Mouse (Mus musculus) natural killer cell, adult 2 months (primary cell): ENCODE measurements at regions not wholly inside any gene's neighbourhood (a gene's known extent, or its start where the extent isn't known, plus 50 kb on each side); places are given as distances from the start of the nearest gene placed in this dataset.

Experiments used
- DNase-seq, 2 experiments: peaks; one replicate each; pipeline ENCODE4 v3.0.0; 2022; ENCODE audit warnings: low spot score in 2 of 2

GRCm38 (mm10) chr12:92292460-92293340 is 443.7 kb upstream of the Sel1l start:
- DNase-seq = no peak

GRCm38 (mm10) chr12:92291490-92291889 is 442.5 kb upstream of the Sel1l start:
- no peak for DNase-seq

GRCm38 (mm10) chr12:92285511-92285910 is 436.6 kb upstream of the Sel1l start:
- no peak for DNase-seq

GRCm38 (mm10) chr12:92280470-92280869 is 431.5 kb upstream of the Sel1l start:
- DNase-seq = no peak

- no peak for DNase-seq
These were observed 403.0 kb upstream of the Sel1l start for GRCm38 (mm10) chr12:92251962-92252361.

GRCm38 (mm10) chr12:92246790-92247451 is 398.0 kb upstream of the Sel1l start:
- DNase-seq = no peak

- DNase-seq = no peak
These were observed 391.2 kb upstream of the Sel1l start for GRCm38 (mm10) chr12:92239956-92240699.

- DNase-seq = no peak
These were observed 384.9 kb upstream of the Sel1l start for GRCm38 (mm10) chr12:92233650-92234408.

- DNase-seq = no peak
These were observed 379.6 kb upstream of the Sel1l start for GRCm38 (mm10) chr12:92228585-92228984.

GRCm38 (mm10) chr12:92203351-92203750 is 354.4 kb upstream of the Sel1l start:
- no peak for DNase-seq

GRCm38 (mm10) chr12:92200602-92201001 is 351.6 kb upstream of the Sel1l start:
- no peak for DNase-seq

GRCm38 (mm10) chr12:92198738-92199477 is 350.0 kb upstream of the Sel1l start:
- DNase-seq = no peak

- no peak for DNase-seq
These were observed 345.2 kb upstream of the Sel1l start for GRCm38 (mm10) chr12:92193934-92194685.

- DNase-seq = no peak
These were observed 344.4 kb upstream of the Sel1l start for GRCm38 (mm10) chr12:92193199-92193933.

GRCm38 (mm10) chr12:92189022-92189421 is 340.1 kb upstream of the Sel1l start:
- no peak for DNase-seq

- DNase-seq = no peak
These were observed 338.2 kb upstream of the Sel1l start for GRCm38 (mm10) chr12:92187133-92187482.

GRCm38 (mm10) chr12:92186448-92187132 is 337.6 kb upstream of the Sel1l start:
- no peak for DNase-seq

- no peak for DNase-seq
These were observed 330.3 kb upstream of the Sel1l start for GRCm38 (mm10) chr12:92179292-92179691.

GRCm38 (mm10) chr12:92156726-92157125 is 307.8 kb upstream of the Sel1l start:
- DNase-seq = no peak
